Mouse (Mus musculus): ENCODE results near the gene Syna. TPM values are rescaled to one million over a fixed set of nuclear protein-coding genes. Genes with fewer than 3 reads are reported as not detected.

Gene Syna
- polyA plus RNA-seq, 1 experiment from 2014 or later: not detected

GRCm38 (mm10) chr5:134522524-134522923 lies 37.4 kb downstream of the Syna start:
- no peaks in the 10 kb centered on the region for H3K27me3 ChIP-seq (replicated peaks)
- H3K27ac ChIP-seq: no peak overlapping the region
- no peak overlapping the region; the same call in 1 of the 2 replicates for H3K4me2 ChIP-seq
- WGBS (ENCODE audit: insufficient replicate concordance): 81% methylated on average over 26 of the region's 26 CpGs
- no peak for ATAC-seq
- H3K9me3 ChIP-seq (replicated peaks): no peaks in the 10 kb centered on the region
- no peak overlapping the region for H3K4me3 ChIP-seq
- H3K4me1 ChIP-seq: peaks cover 20% of the 10 kb centered on the region
- no peak overlapping the region for H3K9ac ChIP-seq
- H3K36me3 ChIP-seq: peaks cover 13% of the 10 kb centered on the region; the same call in 1 of the 2 replicates

GRCm38 (mm10) chr5:134521806-134522205 lies 38.2 kb downstream of the Syna start:
- H3K4me2 ChIP-seq: peak overlapping the region; percentile 34
- peaks cover 20% of the 10 kb centered on the region for H3K4me1 ChIP-seq
- no peaks in the 10 kb centered on the region for H3K9me3 ChIP-seq (replicated peaks)
- WGBS (ENCODE audit: insufficient replicate concordance): 20% methylated on average over 7 of the region's 7 CpGs
- ATAC-seq: peak; percentile 83
- no peak overlapping the region for H3K27ac ChIP-seq
- H3K4me3 ChIP-seq: 0 out of 2 replicates have a peak overlapping the region, but pooled peaks have one; percentile 2
- H3K9ac ChIP-seq: no peak overlapping the region
- no peaks in the 10 kb centered on the region for H3K27me3 ChIP-seq (replicated peaks)
- H3K36me3 ChIP-seq: peaks cover 19% of the 10 kb centered on the region

GRCm38 (mm10) chr5:134521131-134521530 lies 38.8 kb downstream of the Syna start:
- no peaks in the 10 kb centered on the region for H3K27me3 ChIP-seq (replicated peaks)
- ATAC-seq: no peak
- H3K9me3 ChIP-seq (replicated peaks): no peaks in the 10 kb centered on the region
- no peak overlapping the region for H3K4me2 ChIP-seq
- peaks cover 26% of the 10 kb centered on the region for H3K36me3 ChIP-seq
- no peak overlapping the region for H3K27ac ChIP-seq
- 80% methylated on average over 2 of the region's 2 CpGs for WGBS (ENCODE audit: insufficient replicate concordance)
- H3K4me1 ChIP-seq: peaks cover 20% of the 10 kb centered on the region
- no peak overlapping the region for H3K9ac ChIP-seq
- no peak overlapping the region for H3K4me3 ChIP-seq

GRCm38 (mm10) chr5:134520120-134520519 lies 39.9 kb downstream of the Syna start:
- peaks cover 20% of the 10 kb centered on the region for H3K4me1 ChIP-seq
- no peak for ATAC-seq
- no peak overlapping the region for H3K4me3 ChIP-seq
- 43% methylated on average over 4 of the region's 4 CpGs for WGBS (ENCODE audit: insufficient replicate concordance)
- H3K36me3 ChIP-seq: peaks cover 36% of the 10 kb centered on the region
- H3K27me3 ChIP-seq (replicated peaks): no peaks in the 10 kb centered on the region
- H3K4me2 ChIP-seq: no peak overlapping the region
- H3K27ac ChIP-seq: no peak overlapping the region
- H3K9me3 ChIP-seq (replicated peaks): no peaks in the 10 kb centered on the region
- H3K9ac ChIP-seq: no peak overlapping the region

GRCm38 (mm10) chr5:134519471-134519870 lies 40.5 kb downstream of the Syna start:
- H3K27me3 ChIP-seq (replicated peaks): no peaks in the 10 kb centered on the region
- ATAC-seq: no peak
- no peak overlapping the region for H3K4me3 ChIP-seq
- 82% methylated on average over 5 of the region's 5 CpGs for WGBS (ENCODE audit: insufficient replicate concordance)
- peaks cover 20% of the 10 kb centered on the region for H3K4me1 ChIP-seq
- no peak overlapping the region for H3K27ac ChIP-seq
- no peak overlapping the region for H3K9ac ChIP-seq
- peaks cover 42% of the 10 kb centered on the region for H3K36me3 ChIP-seq
- H3K4me2 ChIP-seq: no peak overlapping the region
- H3K9me3 ChIP-seq (replicated peaks): no peaks in the 10 kb centered on the region

- no peak overlapping the region for H3K4me2 ChIP-seq
- H3K27me3 ChIP-seq (replicated peaks): no peaks in the 10 kb centered on the region
- 90% methylated on average over 5 of the region's 5 CpGs for WGBS (ENCODE audit: insufficient replicate concordance)
- H3K36me3 ChIP-seq: peaks cover 58% of the 10 kb centered on the region
- no peak overlapping the region for H3K9ac ChIP-seq
- no peak overlapping the region for H3K4me3 ChIP-seq
- H3K4me1 ChIP-seq: no peaks in the 10 kb centered on the region
- no peak overlapping the region for H3K27ac ChIP-seq
- no peaks in the 10 kb centered on the region for H3K9me3 ChIP-seq (replicated peaks)
- no peak for ATAC-seq
These were observed 47.9 kb downstream of the Syna start for GRCm38 (mm10) chr5:134512086-134512485.

- H3K27ac ChIP-seq: no peak overlapping the region
- no peak overlapping the region for H3K4me3 ChIP-seq
- no peak overlapping the region for H3K4me2 ChIP-seq
- 59% methylated on average over 5 of the region's 5 CpGs for WGBS (ENCODE audit: insufficient replicate concordance)
- H3K9ac ChIP-seq: no peak overlapping the region
- H3K27me3 ChIP-seq (replicated peaks): no peaks in the 10 kb centered on the region
- no peak for ATAC-seq
- no peaks in the 10 kb centered on the region for H3K9me3 ChIP-seq (replicated peaks)
- peaks cover 40% of the 10 kb centered on the region for H3K36me3 ChIP-seq
- no peaks in the 10 kb centered on the region for H3K4me1 ChIP-seq
These were observed 49.7 kb downstream of the Syna start for GRCm38 (mm10) chr5:134510266-134510665.

- no peak for ATAC-seq
- Histone ChIP-seq H3K4me1 (no peaks in the 10 kb centered on the region), H3K27ac (no peak overlapping the region), H3K9ac (no peak overlapping the region), H3K9me3 (replicated peaks) (no peaks in the 10 kb centered on the region), H3K36me3 (peaks cover 33% of the 10 kb centered on the region), H3K27me3 (replicated peaks) (no peaks in the 10 kb centered on the region), H3K4me2 (no peak overlapping the region), H3K4me3 (no peak overlapping the region)
- WGBS (ENCODE audit: insufficient replicate concordance): 41% methylated on average over 5 of the region's 5 CpGs
These were observed 51.0 kb downstream of the Syna start for GRCm38 (mm10) chr5:134508965-134509364.

Small RNA genes lying within 50 kb of the gene (microRNA-seq; reads per million reads assigned to microRNA genes)
- not detected for gene Mir7228

Other genes with a start within 250 kb of the Syna start
- 65.4 and 65.6 TPM in 2 replicates for gene Gtf2i, start 245.4 kb downstream of the Syna start, polyA plus RNA-seq (2016; fragmentation: Nextera tagmentation; extraction: Ambion mirVana)
- gene Gtf2ird1, start 103.5 kb downstream of the Syna start, polyA plus RNA-seq (2016; fragmentation: Nextera tagmentation; extraction: Ambion mirVana): 23.5 and 26.4 TPM in 2 replicates
- gene Clip2, start 7.7 kb downstream of the Syna start, polyA plus RNA-seq (2016; fragmentation: Nextera tagmentation; extraction: Ambion mirVana): 0.94 and 1.0 TPM in 2 replicates
- 259 and 263 TPM in 2 replicates for gene Rfc2, start 21.2 kb upstream of the Syna start, polyA plus RNA-seq (2016; fragmentation: Nextera tagmentation; extraction: Ambion mirVana)
- 1.7 and 1.8 TPM in 2 replicates for gene Lat2, start 54.9 kb upstream of the Syna start, polyA plus RNA-seq (2016; fragmentation: Nextera tagmentation; extraction: Ambion mirVana)
- 287 and 308 TPM in 2 replicates for gene Eif4h, start 79.3 kb upstream of the Syna start, polyA plus RNA-seq (2016; fragmentation: Nextera tagmentation; extraction: Ambion mirVana)
- gene Limk1, start 128.4 kb upstream of the Syna start, polyA plus RNA-seq (2016; fragmentation: Nextera tagmentation; extraction: Ambion mirVana): 1.3 and 1.5 TPM in 2 replicates
- 2.6 and 4.7 TPM in 2 replicates for gene Eln, start 187.2 kb upstream of the Syna start, polyA plus RNA-seq (2016; fragmentation: Nextera tagmentation; extraction: Ambion mirVana)